Mouse (Mus musculus) myocyte (in vitro differentiated cells): Measurements from ENCODE around the gene Mfap2. TPM values are rescaled to one million over a fixed set of nuclear protein-coding genes. Genes with fewer than 3 reads are reported as not detected.
A peak's percentile ranks its signal among the peaks of the same experiment; 100 is the strongest.

ENCODE experiments used
- H3K27me3 ChIP-seq: one replicate; pipeline ENCODE4 v1.6.1; 2011; ENCODE audit not compliant: control insufficient read depth, insufficient read depth, insufficient read length
- H3K36me3 ChIP-seq: one replicate; pipeline ENCODE4 v1.6.1; 2011; ENCODE audit not compliant: control insufficient read depth, insufficient read depth
- H3K4me2 ChIP-seq: one replicate; pipeline ENCODE4 v1.6.1; 2011; ENCODE audit warnings: low read depth, control low read depth
- H3K4me3 ChIP-seq: one replicate; pipeline ENCODE4 v1.5.1; 2011; ENCODE audit warnings: mild to moderate bottlenecking, control low read depth, moderate library complexity
- H3K79me2 ChIP-seq: one replicate; pipeline ENCODE4 v1.6.1; 2011; ENCODE audit not compliant: control insufficient read depth, insufficient read depth
- H3ac ChIP-seq: one replicate; pipeline ENCODE4 v1.6.1; 2011; ENCODE audit not compliant: control insufficient read depth, insufficient read length
- CEBPB ChIP-seq: IDR thresholded peaks from 2 replicates; pipeline ENCODE4 v1.6.1; 2011; ENCODE audit warnings: mild to moderate bottlenecking, moderate library complexity; ENCODE audit not compliant: poor library complexity, insufficient read depth, severe bottlenecking
- E2F4 ChIP-seq: IDR thresholded peaks from one replicate; pipeline ENCODE4 v1.6.1; 2011; ENCODE audit warnings: mild to moderate bottlenecking, control low read depth, moderate library complexity; ENCODE audit not compliant: insufficient read depth
- MAX ChIP-seq: IDR thresholded peaks from one replicate; pipeline ENCODE4 v1.6.1; 2011; ENCODE audit warnings: low read depth, mild to moderate bottlenecking, control low read depth
- MYOD1 ChIP-seq, 3 experiments: IDR thresholded peaks; one replicate each; pipeline ENCODE4 v1.6.1; 2011; ENCODE audit warnings: control low read depth in 2 of 3, low read depth in 2 of 3, mild to moderate bottlenecking in 2 of 3, moderate library complexity in 1 of 3; ENCODE audit not compliant: insufficient read length in 2 of 3, control insufficient read depth in 1 of 3
- MYOG ChIP-seq, 3 experiments: IDR thresholded peaks; one replicate each; pipeline ENCODE4 v1.6.1; 2011; ENCODE audit warnings: control low read depth in 2 of 3, low read depth in 2 of 3, mild to moderate bottlenecking in 2 of 3; ENCODE audit not compliant: insufficient read length in 2 of 3, control insufficient read depth in 1 of 3, insufficient read depth in 1 of 3
- POLR2A ChIP-seq: IDR thresholded peaks from one replicate; pipeline ENCODE4 v1.6.1; 2011; ENCODE audit warnings: low read depth, mild to moderate bottlenecking, control low read depth, moderate library complexity; ENCODE audit not compliant: insufficient read length
- POLR2AphosphoS2 ChIP-seq: IDR thresholded peaks from one replicate; pipeline ENCODE4 v1.6.1; 2011; ENCODE audit warnings: low read depth, control low read depth; ENCODE audit not compliant: insufficient read length
- REST ChIP-seq: IDR thresholded peaks from one replicate; pipeline ENCODE4 v1.6.1; 2011; ENCODE audit warnings: mild to moderate bottlenecking, control low read depth, moderate library complexity; ENCODE audit not compliant: insufficient read depth, insufficient read length
- SRF ChIP-seq: IDR thresholded peaks from one replicate; pipeline ENCODE4 v1.6.1; 2011; ENCODE audit warnings: low read depth; ENCODE audit not compliant: control insufficient read depth, insufficient read length
- TCF12 ChIP-seq: IDR thresholded peaks from one replicate; pipeline ENCODE4 v1.6.1; 2011; ENCODE audit warnings: mild to moderate bottlenecking, control low read depth; ENCODE audit not compliant: poor library complexity, insufficient read depth, severe bottlenecking
- TCF3 ChIP-seq: IDR thresholded peaks from one replicate; pipeline ENCODE4 v1.6.1; 2011; ENCODE audit warnings: low read depth, control low read depth; ENCODE audit not compliant: insufficient read length
- USF1 ChIP-seq: IDR thresholded peaks from one replicate; pipeline ENCODE4 v1.6.1; 2011; ENCODE audit warnings: low read depth, mild to moderate bottlenecking, control low read depth, moderate library complexity
- polyA plus RNA-seq: library from polyadenylated mRNA; unstranded; fragments of >200 nt; fragmentation: generic; extraction: Trizol; gene quantifications from one replicate; pipeline ENCODE4 v1.2.1, GENCODE M21; 2012; ENCODE audit warnings: missing spikeins

Mfap2 gene
- polyA plus RNA-seq, 1 experiment, result 0.53 TPM

DNA sequence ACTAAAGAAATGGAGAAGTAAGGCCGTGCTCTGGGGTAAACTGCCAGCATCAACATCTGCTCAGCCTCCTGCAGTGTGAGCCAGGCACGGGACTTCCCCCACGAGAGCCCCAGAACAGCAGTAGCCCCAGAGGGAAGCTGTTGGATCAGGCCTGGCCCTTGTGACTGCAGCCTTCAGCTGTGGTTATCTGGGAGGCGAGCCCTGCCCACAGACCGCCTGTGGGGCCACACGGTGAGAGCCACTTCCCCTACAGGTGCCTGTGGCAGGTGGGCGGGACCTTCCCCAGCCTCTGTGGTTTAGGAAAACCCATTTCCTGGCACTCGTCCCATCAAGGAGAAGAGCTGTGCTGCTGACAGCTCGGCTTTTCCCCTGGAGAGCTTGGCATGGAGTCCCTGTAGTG lies 26.8 kb upstream of the Mfap2 start:
- TF ChIP-seq TCF3 (peak; percentile 40), MYOD1 (IDR thresholded peaks at IDR 0.05; ENCODE audit: control insufficient read depth in 1 of 3, insufficient read length in 2 of 3, low read depth in 2 of 3) (peak in 2 of 3 experiments; percentile 68 to 84), USF1 (no peak), MYOG (IDR thresholded peaks at IDR 0.05; ENCODE audit: control insufficient read depth in 1 of 3, insufficient read depth in 1 of 3, insufficient read length in 2 of 3, low read depth in 2 of 3) (peak in 2 of 3 experiments; percentile 78 to 97)
- H3ac ChIP-seq, result no peak overlapping the region
- H3K36me3 ChIP-seq, result no peaks in the 10 kb centered on the region
- H3K4me2 ChIP-seq, result peak overlapping the region; percentile 24
- no peak overlapping the region for H3K4me3 ChIP-seq
- H3K79me2 ChIP-seq, result no peaks in the 10 kb centered on the region
- H3K27me3 ChIP-seq, result peaks cover 8% of the 10 kb centered on the region

GRCm38 (mm10) chr4:140984544-140984943 lies 25.7 kb upstream of the Mfap2 start:
- peaks cover 8% of the 10 kb centered on the region for H3K27me3 ChIP-seq
- no peak for TF ChIP-seq POLR2A
- H3K4me3 ChIP-seq, result no peak overlapping the region
- H3ac ChIP-seq, result no peak overlapping the region
- H3K36me3 ChIP-seq, result no peaks in the 10 kb centered on the region
- no peak overlapping the region for H3K4me2 ChIP-seq
- H3K79me2 ChIP-seq, result no peaks in the 10 kb centered on the region

GRCm38 (mm10) chr4:140986024-140986710 lies 24.1 kb upstream of the Mfap2 start:
- TF ChIP-seq MAX, result no peak
- TF ChIP-seq REST, result no peak
- TF ChIP-seq TCF3, result no peak
- TF ChIP-seq TCF12, result no peak
- TF ChIP-seq POLR2AphosphoS2, result no peak
- H3K79me2 ChIP-seq, result no peaks in the 10 kb centered on the region
- H3K36me3 ChIP-seq, result no peaks in the 10 kb centered on the region
- H3K27me3 ChIP-seq, result peaks cover 8% of the 10 kb centered on the region
- peak overlapping the region; percentile 29 for H3K4me3 ChIP-seq
- peak overlapping the region; percentile 77 for H3K4me2 ChIP-seq
- H3ac ChIP-seq, result peak overlapping the region; percentile 37

- Histone ChIP-seq H3ac (peak within 1 kb of the TSS; percentile 37), H3K27me3 (peaks cover 8% of the 10 kb centered on the region), H3K79me2 (no peaks in the 10 kb centered on the region), H3K4me2 (peak within 1 kb of the TSS; percentile 85), H3K36me3 (no peaks in the 10 kb centered on the region), H3K4me3 (peak within 1 kb of the TSS; percentile 29)
- TF ChIP-seq REST, result no peak
- no peak for TF ChIP-seq MAX
- TF ChIP-seq USF1, result no peak
- no peak for TF ChIP-seq E2F4
- peak; percentile 67 for TF ChIP-seq POLR2AphosphoS2
- TF ChIP-seq SRF, result no peak
- TF ChIP-seq TCF3, result no peak
- TF ChIP-seq MYOG (IDR thresholded peaks at IDR 0.05; ENCODE audit: control insufficient read depth in 1 of 3, insufficient read depth in 1 of 3, insufficient read length in 2 of 3, low read depth in 2 of 3), result peak in 2 of 3 experiments; percentile 35 to 44
- no peak for TF ChIP-seq CEBPB
- TF ChIP-seq TCF12, result no peak
- TF ChIP-seq POLR2A, result peak; percentile 80
- peak in 1 of 3 experiments; percentile 30 for TF ChIP-seq MYOD1 (IDR thresholded peaks at IDR 0.05; ENCODE audit: control insufficient read depth in 1 of 3, insufficient read length in 2 of 3, low read depth in 2 of 3)
Observed at GRCm38 (mm10) chr4:140986711-140987395, 23.4 kb upstream of the Mfap2 start, which contains the start of gene Atp13a2. TSS of gene Atp13a2 (plus strand) at chr4:140986873.

- H3K4me2 ChIP-seq, result peak overlapping the region; percentile 85
- no peaks in the 10 kb centered on the region for H3K36me3 ChIP-seq
- H3K4me3 ChIP-seq, result peak overlapping the region; percentile 29
- H3ac ChIP-seq, result peak overlapping the region; percentile 37
- TF ChIP-seq SRF (no peak), MYOG (IDR thresholded peaks at IDR 0.05; ENCODE audit: control insufficient read depth in 1 of 3, insufficient read depth in 1 of 3, insufficient read length in 2 of 3, low read depth in 2 of 3) (no peak), TCF3 (no peak), CEBPB (no peak), MYOD1 (IDR thresholded peaks at IDR 0.05; ENCODE audit: control insufficient read depth in 1 of 3, insufficient read length in 2 of 3, low read depth in 2 of 3) (no peak), REST (no peak), MAX (no peak), TCF12 (no peak), POLR2AphosphoS2 (no peak), E2F4 (no peak), POLR2A (no peak), USF1 (no peak)
- H3K27me3 ChIP-seq, result peaks cover 8% of the 10 kb centered on the region
- H3K79me2 ChIP-seq, result no peaks in the 10 kb centered on the region
Observed at GRCm38 (mm10) chr4:140987476-140987875, 22.7 kb upstream of the Mfap2 start.
